Mouse (Mus musculus) gonadal fat pad, adult 2 months (tissue): ENCODE data around the gene Otud4. TPM values are rescaled to one million over a fixed set of nuclear protein-coding genes. Genes with fewer than 3 reads are reported as not detected.
"Not testable (repeated sequence)": the region's sequence is repeated elsewhere in the genome, so short reads cannot be mapped to it uniquely, and the experiment has no call there.

Experiments
- DNase-seq: peaks from one replicate; pipeline ENCODE4 v3.0.0-alpha.2; 2012; ENCODE audit warnings: low read depth
- polyA plus RNA-seq: library from polyadenylated mRNA; depleted of rRNA; stranded (reverse); fragments of >200 nt; gene quantifications from 2 replicates; pipeline ENCODE4 v1.2.3, GENCODE M21; 2012

Gene Otud4
- polyA plus RNA-seq, 1 experiment: 27.8 TPM

GRCm38 (mm10) chr8:79638707-79639549 lies 490 bp upstream of the Otud4 start:
- peak; percentile 72 for DNase-seq

GRCm38 (mm10) chr8:79641119-79641518 lies 1.7 kb downstream of the Otud4 start:
- no peak for DNase-seq

GRCm38 (mm10) chr8:79649569-79649968 lies 10.2 kb downstream of the Otud4 start:
- DNase-seq: no peak

- no peak for DNase-seq
Measured at GRCm38 (mm10) chr8:79650158-79650814, 10.9 kb downstream of the Otud4 start.

- no peak for DNase-seq
Measured at GRCm38 (mm10) chr8:79653736-79654135, 14.3 kb downstream of the Otud4 start.

- DNase-seq: not testable (repeated sequence)
Measured at GRCm38 (mm10) chr8:79658715-79659114, 19.3 kb downstream of the Otud4 start.

- DNase-seq: peak; percentile 85
Measured at GRCm38 (mm10) chr8:79676461-79676860, 37.0 kb downstream of the Otud4 start.

- no peak for DNase-seq
Measured at GRCm38 (mm10) chr8:79679005-79679404, 39.6 kb downstream of the Otud4 start.

GRCm38 (mm10) chr8:79680083-79680482 lies 40.7 kb downstream of the Otud4 start:
- not testable (repeated sequence) for DNase-seq

GRCm38 (mm10) chr8:79680555-79680954 lies 41.1 kb downstream of the Otud4 start:
- no peak for DNase-seq

- no peak for DNase-seq
Measured at GRCm38 (mm10) chr8:79680965-79681364, 41.5 kb downstream of the Otud4 start.

- DNase-seq: not testable (repeated sequence)
Measured at GRCm38 (mm10) chr8:79685927-79686326, 46.5 kb downstream of the Otud4 start.

GRCm38 (mm10) chr8:79692531-79692930 lies 53.1 kb downstream of the Otud4 start:
- no peak for DNase-seq

- DNase-seq: no peak
Measured at GRCm38 (mm10) chr8:79706687-79707086, 67.3 kb downstream of the Otud4 start.

GRCm38 (mm10) chr8:79711064-79711961 lies 71.9 kb downstream of the Otud4 start, which contains the start of the genes Abce1 and Anapc10:
Abce1 (minus strand) TSS chr8:79711740.
Anapc10 (plus strand) TSS chr8:79711820.
- peak; percentile 79 for DNase-seq

GRCm38 (mm10) chr8:79712676-79713075 lies 73.3 kb downstream of the Otud4 start:
- no peak for DNase-seq

- no peak for DNase-seq
Measured at GRCm38 (mm10) chr8:79721537-79721936, 82.1 kb downstream of the Otud4 start.

GRCm38 (mm10) chr8:79723308-79723707 lies 83.9 kb downstream of the Otud4 start:
- no peak for DNase-seq

GRCm38 (mm10) chr8:79724589-79724988 lies 85.2 kb downstream of the Otud4 start:
- no peak for DNase-seq
